Mouse (Mus musculus): ENCODE results near the gene Jph3.

Jph3 gene

DNA sequence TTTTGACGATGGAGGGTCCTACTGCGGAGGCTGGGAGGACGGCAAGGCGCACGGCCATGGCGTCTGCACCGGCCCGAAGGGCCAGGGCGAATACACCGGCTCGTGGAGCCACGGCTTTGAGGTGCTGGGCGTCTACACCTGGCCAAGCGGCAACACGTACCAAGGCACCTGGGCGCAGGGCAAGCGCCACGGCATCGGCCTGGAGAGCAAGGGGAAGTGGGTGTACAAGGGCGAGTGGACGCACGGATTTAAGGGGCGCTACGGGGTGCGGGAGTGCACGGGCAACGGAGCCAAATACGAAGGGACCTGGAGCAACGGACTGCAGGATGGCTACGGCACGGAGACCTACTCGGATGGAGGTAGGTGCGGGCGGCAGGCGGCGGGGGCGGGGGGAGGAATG is 1.2 kb downstream of the Jph3 start:
- peak; percentile 70 for DNase-seq

DNA sequence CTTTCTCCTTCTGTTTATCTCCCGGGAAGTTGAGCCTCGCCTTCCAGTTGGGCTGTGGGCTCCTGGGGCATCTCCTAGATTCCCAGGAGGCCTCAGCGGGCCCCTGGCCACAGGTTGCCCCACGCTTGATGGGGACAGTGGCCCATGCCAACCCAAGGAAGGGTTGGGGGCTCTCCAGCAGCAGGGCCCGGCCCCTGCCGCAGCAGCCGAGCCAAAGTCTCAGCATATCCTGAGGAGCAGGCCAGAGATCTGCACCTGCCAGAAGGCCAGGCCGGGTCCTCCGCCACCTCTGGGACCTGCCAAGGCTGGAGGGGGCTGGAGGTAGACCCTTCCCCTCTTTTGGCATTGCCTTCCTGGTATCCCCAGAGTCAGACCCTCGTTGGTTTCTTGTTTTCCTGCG is 1.6 kb downstream of the Jph3 start:
- no peak for DNase-seq

DNA sequence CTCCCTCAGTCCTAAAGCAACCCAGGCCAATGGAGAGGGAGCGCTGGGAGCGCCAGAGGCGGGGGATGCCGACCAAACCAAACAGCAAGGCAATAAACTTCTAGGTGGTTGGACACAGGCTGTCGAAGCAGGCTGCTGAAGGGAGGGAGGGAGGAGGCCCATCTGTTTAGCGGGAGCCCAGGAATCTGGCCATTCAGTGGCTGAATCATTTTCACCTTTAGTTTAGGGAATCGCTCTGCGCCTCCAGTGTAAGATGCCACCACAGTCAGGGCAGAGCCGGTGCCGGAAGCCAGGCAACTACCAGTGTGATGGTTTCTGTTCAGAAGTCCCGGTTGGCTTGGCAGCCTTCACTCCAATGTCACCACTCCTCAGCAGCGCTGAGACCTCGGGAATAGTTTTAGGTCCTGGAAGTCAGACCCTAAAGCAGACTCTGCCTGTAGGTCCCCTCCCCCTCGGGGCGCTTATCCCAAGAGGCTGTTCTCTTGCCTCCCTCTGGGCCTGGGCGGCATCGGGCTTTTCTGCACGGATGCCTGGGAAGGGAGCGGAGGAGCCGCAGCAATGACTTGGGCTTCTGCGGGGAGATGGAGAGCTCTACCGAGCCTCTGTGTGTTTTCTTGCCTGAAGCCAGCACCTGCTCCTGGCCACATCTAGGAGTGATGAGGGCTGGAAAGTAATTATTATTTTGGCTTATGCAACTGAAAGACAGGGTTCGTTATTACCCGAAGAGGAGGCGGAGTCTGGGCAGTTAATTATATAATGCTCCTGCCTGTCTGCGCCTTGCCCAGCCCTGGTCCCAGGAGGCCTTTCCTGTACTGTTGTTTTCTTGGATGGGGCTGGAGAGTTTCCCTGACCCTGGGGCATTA is 2.3 kb downstream of the Jph3 start:
- DNase-seq: peak; percentile 84

DNA sequence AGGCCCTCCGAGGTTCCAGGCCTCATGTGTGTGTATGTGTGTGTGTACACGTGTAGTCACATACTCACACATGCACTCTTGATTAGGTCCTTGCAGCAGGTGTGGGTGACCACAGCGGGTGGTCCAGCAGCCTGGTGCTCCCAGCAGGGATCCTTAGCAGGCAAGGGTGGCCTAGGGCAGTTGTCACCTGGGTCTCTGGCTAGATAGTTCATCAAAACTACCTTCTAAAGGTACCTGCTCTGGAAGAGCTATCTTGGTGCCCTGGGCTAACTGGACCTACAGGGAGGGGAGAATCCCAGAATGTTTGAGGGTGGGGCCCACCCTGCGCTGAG is 2.9 kb downstream of the Jph3 start:
- no peak for DNase-seq

DNA sequence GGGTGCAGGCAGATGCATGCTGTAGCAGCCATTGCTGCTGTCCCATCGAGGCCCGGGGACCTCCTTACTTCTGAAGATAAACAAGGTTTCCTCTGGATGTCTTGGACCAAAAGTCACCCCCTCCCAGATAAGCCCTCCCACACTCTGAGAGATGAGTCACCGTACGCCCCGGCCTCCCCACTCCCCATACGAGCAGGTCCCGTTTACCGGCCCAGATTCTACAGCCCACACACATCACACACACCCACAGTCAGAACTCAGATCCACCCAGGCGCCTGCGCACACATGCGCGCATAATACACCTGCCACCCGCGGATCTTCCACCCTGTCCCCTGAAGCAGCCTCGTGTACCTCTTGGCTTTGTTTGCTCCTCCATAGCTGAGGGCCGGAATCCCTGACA is 4.8 kb downstream of the Jph3 start:
- no peak for DNase-seq

DNA sequence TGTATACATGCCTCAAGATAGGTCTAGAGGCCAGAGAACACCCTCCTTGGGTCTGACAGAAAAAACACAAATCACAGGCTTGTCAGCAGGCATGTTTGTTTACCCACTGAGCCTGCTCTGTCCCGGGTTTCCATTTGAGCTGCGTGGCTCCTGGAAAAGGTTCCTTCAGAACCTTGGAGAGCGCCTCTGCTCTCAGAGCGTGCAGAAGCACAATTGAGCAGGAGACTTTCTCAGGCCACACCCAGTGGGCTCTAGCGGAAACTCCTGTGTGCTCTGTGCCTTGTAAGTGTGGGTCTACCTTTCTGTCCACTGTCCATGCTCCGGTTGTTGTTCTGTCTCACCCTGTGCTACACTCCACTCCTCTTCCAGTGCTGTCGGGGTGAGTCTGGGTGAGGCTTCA is 6.8 kb downstream of the Jph3 start:
- DNase-seq: no peak

DNA sequence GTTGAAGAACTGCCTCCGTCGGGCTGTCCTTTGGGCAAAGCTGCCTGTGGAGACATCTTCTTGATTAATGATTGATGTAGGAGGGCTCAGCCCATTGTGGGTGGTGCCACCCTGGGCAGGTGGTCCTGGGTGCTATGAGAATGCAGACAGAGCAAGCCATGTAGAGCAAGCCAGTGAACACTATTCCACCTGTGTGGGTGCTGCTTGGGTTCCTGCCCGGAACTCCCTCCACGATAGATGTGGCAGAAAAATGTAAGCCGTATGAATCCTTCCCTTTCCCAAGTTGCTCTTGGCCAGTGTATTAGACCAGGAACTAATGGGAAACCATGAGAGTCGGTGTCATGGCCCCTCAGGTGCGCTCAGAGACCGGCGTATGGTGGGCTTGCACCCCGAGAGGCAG is 11.3 kb downstream of the Jph3 start:
- no peak for DNase-seq

DNA sequence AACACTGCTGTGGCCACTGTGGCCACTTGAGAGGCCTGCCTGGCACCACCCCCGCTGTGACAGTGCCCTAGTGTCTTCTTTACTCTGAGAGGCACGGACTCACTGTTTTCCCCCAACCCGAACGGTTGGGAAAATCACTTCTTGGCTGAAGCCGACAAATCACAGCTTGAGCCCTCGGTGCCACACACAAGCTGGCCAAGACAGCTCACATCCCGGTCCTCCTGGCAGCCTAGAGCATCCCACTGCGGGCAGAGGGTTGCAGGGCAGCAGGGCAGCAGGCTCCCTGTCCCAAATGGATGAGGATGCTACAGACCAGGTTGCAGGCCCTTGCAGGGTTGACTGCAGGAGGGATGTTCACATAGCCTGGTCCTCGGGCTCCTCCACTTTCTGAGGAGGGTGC is 20.1 kb downstream of the Jph3 start:
- DNase-seq: peak; percentile 85

DNA sequence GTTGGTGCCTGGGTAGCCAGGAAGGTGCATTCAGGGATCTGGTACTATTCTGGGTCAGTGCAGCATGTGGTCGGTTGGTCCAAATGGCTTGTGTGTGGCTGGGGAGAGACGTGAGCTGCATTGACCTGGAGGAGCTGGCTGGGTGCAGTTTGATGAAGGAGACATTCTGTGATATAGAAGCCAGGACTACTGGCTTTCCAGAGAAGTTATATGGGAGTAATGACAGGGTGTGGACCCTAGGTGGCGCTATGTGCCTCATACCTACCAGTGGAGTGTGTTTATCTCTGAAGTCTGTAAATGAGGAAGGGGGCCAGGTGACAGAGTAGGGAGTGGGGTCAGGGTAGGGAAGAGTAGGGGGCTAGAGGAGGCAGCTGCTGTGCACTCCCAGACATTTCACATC is 21.1 kb downstream of the Jph3 start:
- peak; percentile 58 for DNase-seq

DNA sequence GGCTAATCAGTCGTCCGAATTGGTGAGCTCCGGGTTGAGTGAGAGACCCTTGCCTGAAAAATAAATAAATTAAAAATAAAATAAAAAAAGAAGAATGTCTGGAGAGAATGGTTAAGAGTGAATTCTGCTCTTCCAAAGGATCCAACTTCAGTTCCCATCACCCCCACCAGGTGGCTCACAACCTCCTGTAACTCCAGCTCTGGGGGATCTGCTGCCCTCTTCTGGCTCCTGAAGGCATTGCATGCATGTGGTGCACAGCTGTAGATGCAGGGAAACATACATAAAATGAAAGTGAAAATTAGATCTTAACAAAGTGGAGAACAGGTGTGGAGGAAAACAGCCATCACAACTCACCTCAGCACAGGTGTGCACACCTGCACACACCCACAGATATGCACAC is 22.0 kb downstream of the Jph3 start:
- DNase-seq: peak; percentile 68

DNA sequence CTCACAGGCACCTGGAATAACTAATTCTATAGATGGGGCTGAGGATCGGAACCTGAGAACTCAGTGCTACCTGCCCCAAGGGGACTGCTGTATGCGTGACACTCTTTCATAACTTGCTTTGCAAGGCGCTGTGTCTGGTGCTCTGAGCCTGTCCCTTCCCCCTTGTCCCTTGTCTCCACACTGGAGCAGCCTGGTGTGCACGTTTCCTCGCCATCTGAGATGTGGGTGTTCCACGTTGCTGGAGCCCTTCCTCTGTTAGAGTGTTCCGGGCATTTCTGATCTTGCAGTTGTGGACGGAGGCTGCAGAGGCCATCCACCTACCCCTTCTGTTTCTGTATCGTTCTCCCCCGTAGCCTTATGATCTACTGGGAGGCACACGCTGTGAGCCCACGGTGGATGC is 29.0 kb downstream of the Jph3 start:
- no peak for DNase-seq

DNA sequence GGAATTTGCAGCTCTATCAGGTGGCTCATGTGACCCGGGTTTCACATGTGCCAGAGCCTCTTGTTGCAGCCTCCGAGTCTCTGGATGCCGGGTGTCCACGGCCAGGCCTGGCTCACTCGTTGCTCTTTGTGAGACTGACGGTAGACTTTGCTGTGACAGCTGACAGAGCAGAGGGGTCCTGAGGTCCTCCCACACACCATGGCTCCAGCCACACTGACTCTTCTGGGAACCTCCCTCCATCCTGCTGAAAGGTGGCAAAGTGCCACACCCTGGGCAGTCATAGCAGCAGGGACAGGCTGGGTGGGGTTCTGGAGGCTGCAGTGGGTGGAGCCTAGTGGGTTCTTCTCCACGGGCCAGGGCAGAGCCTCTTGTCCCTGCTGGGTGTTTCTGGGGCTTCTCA is 31.1 kb downstream of the Jph3 start:
- peak; percentile 59 for DNase-seq

DNA sequence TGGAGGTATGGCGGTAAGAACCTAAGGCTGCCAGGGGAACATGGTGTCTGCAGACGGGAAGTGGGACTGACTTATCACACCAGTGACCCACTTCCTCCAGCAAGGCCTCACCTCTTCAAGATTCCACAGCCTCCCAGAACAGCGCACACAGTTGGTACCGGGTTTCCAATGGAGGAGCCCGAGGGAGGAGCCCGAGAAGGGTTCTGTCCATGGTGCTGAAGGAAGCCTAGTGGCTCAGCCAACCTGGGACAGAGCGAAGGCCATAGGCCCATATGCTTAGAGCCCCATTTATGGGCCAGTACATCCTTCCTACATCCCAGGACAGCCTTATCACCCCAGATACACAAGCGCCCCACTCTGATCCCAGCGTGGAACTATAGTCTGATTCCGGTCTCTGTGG is 32.1 kb downstream of the Jph3 start:
- DNase-seq: no peak

DNA sequence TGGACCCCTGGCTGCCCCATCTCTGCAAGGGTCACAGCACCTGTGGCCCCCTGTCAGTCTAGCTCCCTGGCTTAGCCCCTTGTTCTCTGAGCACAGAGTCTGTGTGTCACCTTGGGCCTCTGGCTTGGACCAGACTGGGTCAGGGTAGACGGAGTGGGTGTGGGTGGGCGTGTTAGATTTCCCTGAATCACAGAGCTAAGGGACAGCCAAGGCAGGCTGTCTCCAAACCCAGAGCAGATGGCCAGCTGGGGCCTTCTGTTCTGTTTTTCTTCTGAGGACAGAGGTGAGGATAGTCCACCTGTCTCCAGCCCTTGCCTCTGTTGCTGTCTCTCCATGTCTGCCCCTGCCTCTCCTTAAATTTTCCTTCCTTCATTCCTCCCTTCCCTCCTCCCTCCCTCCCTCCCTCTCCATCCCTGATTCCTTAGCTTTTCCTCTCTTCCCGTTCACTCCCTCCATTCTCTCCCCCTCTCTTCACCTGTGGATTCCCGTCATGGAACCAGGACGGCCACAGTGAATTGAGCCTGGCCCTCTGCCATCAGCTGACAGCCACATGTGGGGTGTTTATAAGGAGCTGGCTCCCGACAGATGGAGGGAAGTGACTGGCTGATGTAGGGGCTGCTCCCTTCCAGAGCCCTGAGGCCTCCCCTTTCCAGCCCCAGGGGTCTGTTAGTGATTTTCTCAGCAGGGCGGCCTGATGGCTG is 33.7 kb downstream of the Jph3 start:
- DNase-seq: no peak

DNA sequence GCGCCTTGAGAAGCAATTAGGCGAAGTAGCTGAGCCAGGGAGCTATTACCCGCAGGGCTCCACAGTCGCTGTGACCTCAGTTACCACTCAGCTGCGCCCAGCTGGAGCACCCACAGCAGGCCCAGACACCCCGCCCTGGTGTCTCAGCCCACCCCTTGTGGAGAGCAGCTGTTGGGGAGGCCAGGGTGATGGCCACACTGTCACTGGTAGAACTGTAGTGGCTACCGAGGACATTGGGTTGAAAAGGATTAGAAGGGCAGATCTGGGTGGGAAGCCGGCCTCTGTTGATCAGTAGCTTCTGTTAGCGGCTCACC is 34.2 kb downstream of the Jph3 start:
- DNase-seq: no peak

DNA sequence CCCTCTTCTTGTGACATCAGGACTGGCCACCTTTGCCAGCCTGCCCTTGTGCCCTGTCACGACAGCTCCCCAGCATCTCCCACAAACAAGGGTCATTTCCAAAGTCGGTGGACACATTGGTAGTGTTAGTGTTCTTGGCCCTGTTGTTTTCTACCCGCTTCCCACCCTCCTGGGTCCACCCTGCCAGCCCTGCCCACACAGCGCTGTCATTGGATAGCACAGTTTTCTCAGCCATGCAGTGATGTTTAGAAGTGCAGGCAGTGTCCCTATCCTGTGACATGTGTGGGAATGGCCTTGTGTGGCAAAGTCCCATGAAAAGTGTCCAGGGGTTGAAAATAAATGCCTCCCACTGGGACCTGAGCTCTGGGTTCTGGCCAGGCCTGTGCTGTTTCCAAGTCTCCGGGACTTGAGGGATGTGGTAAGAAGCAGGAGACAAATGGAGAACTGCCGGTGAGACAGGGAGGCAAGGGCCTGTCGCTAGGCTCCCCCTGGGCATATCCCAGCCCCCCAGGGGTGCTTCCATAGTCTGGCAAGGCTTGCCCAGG is 36.2 kb downstream of the Jph3 start:
- no peak for DNase-seq

DNA sequence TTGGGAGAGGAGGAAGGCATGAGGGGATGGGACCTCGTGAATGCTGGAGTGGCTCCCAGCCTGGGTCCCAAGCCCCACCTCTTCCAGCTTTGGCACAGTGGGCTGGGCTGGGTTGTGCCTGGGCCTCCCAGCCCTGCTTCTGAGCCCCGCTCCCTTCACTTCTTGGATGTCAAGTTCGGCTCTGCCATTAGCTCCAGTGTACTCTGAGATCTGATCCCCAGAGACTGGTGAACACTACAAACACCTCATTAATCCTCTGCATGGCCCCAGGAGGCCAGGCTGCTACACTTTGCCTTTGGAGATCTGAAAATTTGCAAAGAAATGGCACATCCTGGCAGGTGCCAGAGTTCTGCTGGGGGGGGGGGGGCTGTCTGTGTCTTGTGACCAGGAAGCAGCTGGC is 39.7 kb downstream of the Jph3 start:
- no peak for DNase-seq

DNA sequence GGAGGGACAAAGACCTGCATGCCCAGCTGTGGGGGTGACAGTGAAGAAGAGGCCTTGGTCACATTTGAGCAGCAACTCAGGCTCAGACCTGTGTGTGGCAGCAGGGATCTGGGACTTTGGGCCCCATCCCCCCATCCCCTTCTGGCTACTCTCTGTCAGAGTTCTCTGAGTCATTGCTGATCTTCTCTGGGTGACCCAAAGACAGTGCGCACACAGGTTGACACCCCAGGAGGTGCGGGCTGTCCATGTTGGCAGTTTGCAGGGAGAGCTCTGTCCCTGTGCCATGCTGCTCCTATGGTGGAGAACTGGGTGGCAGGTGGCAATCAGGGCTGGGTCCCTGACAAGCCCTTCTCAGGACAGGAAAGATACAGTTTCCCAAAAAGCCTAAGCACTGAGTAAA is 40.2 kb downstream of the Jph3 start:
- peak; percentile 65 for DNase-seq

DNA sequence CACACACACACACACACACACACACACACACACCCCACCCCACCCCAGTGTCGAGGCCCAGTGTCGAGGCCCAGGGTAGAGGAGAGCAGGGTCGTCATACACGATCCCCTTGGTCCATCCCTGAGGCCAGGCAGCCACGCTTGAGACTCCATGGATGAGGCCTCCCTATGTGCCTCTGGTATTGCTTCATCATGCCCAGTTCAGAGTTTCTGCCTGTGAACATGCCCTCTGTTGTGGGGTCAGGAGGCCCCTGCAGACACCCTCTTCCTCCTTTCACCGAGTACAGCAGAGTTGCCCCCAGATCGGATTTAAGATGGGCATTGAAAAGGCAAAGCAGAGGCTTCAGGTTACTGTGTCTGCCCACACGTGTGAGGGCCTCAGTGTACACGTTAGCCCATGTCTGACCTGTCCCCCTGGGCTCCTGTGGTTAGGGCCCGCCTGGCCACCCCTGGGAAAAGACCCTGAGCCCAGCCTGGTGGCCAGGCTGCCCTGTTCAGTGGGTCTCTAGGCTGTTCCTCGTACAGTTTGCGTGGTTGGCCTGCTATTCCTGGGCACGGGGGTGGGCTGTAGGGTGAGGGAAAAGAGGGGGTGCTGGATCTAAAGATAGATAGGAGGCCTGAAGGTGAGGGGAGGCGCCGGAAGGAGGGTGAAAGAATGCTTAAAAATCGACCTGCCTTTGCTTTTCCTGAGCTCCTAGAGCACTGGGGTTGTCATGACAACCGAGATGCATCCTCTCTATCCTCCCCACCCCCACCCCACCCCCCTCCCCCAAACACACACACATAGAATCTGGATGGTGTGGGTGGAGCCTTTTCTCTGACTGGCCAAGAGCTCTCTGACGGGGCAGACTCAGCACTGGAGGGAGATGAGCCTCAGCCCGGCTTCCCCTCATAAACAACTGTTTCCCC is 41.7 kb downstream of the Jph3 start:
- no peak for DNase-seq

DNA sequence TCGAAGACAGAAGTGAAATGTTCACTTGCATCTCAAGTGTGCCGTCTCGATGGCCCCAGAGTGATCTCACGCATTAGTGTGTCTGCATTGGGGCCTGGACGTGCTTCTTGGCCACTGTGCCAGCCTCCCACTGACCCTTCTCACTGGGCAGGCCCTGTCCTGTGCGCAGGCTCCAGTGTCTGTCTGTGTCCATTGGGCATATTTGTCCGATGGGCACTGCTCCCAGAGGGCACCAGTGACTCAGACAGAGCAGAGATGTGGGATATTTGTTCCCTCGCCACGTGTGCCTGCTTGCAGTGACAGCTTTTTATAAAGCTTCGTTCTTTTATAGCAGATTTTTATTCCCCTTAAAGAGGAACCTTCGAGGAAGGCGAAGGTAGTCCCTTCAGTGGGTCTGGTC is 44.5 kb downstream of the Jph3 start:
- no peak for DNase-seq

DNA sequence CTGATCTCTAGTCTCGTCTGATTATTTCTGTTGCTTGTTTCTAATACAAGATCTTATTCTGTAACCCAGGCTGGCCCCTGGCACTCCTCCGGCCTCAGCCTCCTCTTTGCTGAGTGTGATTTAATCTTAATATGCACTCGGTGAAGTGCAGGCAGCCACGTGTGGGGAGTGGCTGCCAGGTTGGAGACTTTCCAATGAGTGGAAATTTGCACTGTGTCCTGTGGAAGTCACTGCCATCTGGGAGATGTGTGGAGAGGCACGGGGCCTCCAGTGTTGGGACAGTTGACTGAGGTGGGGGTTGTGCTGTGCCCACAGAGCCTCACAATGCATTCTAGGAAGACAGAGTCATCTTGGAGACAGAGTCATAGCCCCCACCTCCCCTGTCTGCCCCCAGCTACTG is 53.1 kb downstream of the Jph3 start:
- DNase-seq: no peak

DNA sequence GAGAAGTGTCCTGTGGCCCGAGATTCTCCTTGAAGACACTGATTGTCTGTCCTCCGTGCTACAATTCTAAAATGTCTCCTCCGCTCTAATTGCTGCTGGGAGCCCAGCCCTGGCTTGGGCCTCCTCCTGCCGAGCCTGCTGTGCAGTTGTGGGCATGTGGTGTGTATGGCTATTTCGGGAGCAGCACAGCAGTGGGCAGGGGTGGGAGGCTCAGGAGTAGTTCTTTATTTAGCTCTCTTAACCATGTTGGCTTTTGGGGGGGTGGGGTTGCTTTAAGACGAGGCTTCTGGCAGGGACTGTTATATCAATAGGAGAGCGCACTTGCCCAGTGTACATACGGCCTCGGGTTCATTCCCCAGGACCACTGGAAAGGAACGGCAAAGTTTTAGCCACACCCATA is 57.1 kb downstream of the Jph3 start:
- DNase-seq: no peak

DNA sequence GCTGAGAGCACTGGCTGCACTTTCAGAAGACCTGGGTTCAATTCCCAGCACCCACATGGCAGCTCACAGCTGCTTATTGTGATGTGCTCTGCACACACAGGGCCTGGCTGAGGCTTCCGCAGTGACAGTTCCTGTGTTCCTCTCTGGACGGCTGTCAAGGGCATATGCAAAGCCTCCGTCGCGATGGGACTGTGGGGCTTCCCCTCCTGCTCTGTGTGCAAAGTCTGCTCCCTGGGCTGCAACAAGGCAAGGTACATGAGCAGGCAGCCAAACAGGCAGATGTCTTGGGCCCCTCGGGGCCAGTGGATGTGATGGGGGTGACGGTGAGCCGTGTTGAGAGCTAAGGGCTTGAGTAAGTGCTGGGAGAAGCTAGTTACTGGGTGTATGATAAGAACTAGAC is 59.4 kb downstream of the Jph3 start:
- DNase-seq: no peak

DNA sequence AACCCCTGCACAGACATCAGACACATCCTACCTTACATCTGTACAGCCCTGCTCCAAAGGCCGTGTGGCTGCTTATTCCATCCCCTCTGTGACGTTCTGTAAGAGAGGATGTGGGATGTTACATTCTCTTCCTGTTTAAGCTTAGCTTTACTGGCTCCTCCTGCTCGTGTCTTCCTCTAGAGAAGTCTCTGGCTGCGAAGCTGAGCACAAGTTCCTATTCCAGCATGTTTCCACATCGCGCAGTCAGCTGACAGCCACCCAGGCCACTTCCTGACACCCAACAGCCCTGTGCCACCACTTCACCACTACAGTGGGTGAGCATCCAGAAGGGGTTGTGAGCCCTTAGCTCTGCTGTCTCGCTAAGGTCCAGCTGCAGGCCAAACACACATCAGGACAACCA is 62.7 kb downstream of the Jph3 start:
- no peak for DNase-seq

Data from cerebellum, adult 8-10 months (tissue).